Mouse (Mus musculus): ENCODE data around the gene Ltf. TPM values are rescaled to one million over a fixed set of nuclear protein-coding genes. Genes with fewer than 3 reads are reported as not detected.

The Ltf gene
- polyA plus RNA-seq, 1 experiment from 2014 or later = 76.3 TPM

DNA sequence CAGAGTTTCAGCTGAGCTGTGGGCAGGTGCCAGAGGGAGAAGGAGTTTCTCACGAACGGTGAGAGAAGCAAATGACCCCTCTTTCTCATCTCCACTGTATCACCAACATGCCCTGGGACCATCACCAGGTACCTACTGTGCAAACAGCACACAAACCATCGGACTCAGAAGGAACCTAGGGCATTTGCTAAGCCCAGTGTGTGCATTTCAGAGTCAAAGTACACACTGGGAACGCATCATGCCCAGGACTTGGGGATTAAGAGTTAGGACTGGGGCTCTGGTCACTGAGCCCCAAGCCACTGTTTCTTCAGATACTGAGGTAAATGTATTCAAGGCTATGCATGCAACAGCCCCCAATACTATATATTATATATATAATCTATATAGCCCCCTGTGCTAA is 31.7 kb upstream of the Ltf start:
- ATAC-seq (ENCODE audit: low FRiP score, low TSS enrichment) (no peak), DNase-seq (ENCODE audit: low spot score) (no peak)
- TF ChIP-seq EP300 (optimal IDR thresholded peaks at IDR 0.05) (no peak), CTCF (IDR thresholded peaks at IDR 0.05; ENCODE audit: low read depth) (no peak)
- no peaks in the 10 kb centered on the region for H3K36me3 ChIP-seq (ENCODE audit: control insufficient read depth, insufficient read depth, low read length)
- no peaks in the 10 kb centered on the region for H3K27me3 ChIP-seq (ENCODE audit: control insufficient read depth, insufficient read depth, low read length)
- WGBS = 56% methylated on average over 4 of the region's 4 CpGs
- no peak overlapping the region for H3K27ac ChIP-seq (replicated peaks)
- H3K4me1 ChIP-seq (replicated peaks; ENCODE audit: control insufficient read depth, insufficient read depth) = no peaks in the 10 kb centered on the region
- no peak overlapping the region for H3K4me2 ChIP-seq (replicated peaks; ENCODE audit: low read depth)
- no peaks in the 10 kb centered on the region for H3K9me3 ChIP-seq (ENCODE audit: control insufficient read depth, low read length)
- H3K9ac ChIP-seq (ENCODE audit: low read length) = no peak overlapping the region
- H3K4me3 ChIP-seq (ENCODE audit: low read depth, low read length) = no peak overlapping the region

DNA sequence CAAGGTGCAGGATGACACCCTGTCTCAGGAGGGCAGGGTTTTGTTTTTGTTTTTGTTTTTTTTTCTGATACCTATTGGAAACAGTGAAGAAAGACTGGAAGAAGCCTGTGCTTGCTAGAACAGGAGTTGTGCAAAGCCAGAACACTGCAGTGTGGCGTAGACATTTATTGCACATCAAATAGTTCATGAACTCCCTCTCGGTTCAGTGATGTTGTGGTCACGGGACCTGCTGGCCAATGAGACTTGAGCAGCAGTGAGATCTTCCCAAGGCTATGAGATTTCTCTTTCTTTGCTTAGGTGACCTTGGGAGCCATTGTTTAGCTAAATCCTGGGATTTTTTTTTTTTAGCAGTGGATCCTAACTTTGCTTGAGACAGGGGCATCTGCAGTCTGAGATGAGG is 31.0 kb upstream of the Ltf start:
- Histone ChIP-seq H3K4me3 (ENCODE audit: low read depth, low read length) (no peak overlapping the region), H3K36me3 (ENCODE audit: control insufficient read depth, insufficient read depth, low read length) (no peaks in the 10 kb centered on the region), H3K4me1 (replicated peaks; ENCODE audit: control insufficient read depth, insufficient read depth) (no peaks in the 10 kb centered on the region), H3K27ac (replicated peaks) (no peak overlapping the region), H3K4me2 (replicated peaks; ENCODE audit: low read depth) (no peak overlapping the region), H3K9me3 (ENCODE audit: control insufficient read depth, low read length) (no peaks in the 10 kb centered on the region), H3K27me3 (ENCODE audit: control insufficient read depth, insufficient read depth, low read length) (no peaks in the 10 kb centered on the region), H3K9ac (ENCODE audit: low read length) (no peak overlapping the region)
- 79% methylated on average over 3 of the region's 3 CpGs for WGBS
- TF ChIP-seq CTCF (IDR thresholded peaks at IDR 0.05; ENCODE audit: low read depth) = no peak
- no peak for TF ChIP-seq EP300 (optimal IDR thresholded peaks at IDR 0.05)
- no peak for ATAC-seq (ENCODE audit: low FRiP score, low TSS enrichment)
- no peak for DNase-seq (ENCODE audit: low spot score)

DNA sequence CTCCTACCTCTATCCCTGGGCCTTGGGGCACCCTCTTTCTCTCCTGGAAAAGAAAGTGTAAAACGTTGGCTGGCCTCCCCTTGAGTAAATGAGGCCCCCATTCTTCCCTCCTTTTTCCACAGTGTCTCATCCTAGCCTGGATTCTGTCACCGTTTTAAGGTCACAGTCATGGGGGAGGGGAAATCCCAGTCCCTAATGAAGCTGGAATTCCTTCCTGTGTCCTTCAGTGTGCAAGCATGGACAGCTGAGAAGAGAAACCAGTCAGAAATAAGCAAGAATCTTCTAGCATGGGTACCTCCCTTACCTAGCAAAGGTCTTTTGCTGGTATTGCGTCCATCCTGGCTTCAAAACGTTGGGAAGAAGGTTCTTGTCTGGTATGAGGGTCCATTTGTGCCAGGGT is 29.9 kb upstream of the Ltf start:
- Histone ChIP-seq H3K4me3 (ENCODE audit: low read depth, low read length) (no peak overlapping the region), H3K4me2 (replicated peaks; ENCODE audit: low read depth) (no peak overlapping the region), H3K9me3 (ENCODE audit: control insufficient read depth, low read length) (no peaks in the 10 kb centered on the region), H3K27ac (replicated peaks) (no peak overlapping the region), H3K27me3 (ENCODE audit: control insufficient read depth, insufficient read depth, low read length) (no peaks in the 10 kb centered on the region), H3K9ac (ENCODE audit: low read length) (no peak overlapping the region), H3K4me1 (replicated peaks; ENCODE audit: control insufficient read depth, insufficient read depth) (no peaks in the 10 kb centered on the region), H3K36me3 (ENCODE audit: control insufficient read depth, insufficient read depth, low read length) (no peaks in the 10 kb centered on the region)
- DNase-seq (ENCODE audit: low spot score) = no peak
- no peak for ATAC-seq (ENCODE audit: low FRiP score, low TSS enrichment)
- TF ChIP-seq CTCF (IDR thresholded peaks at IDR 0.05; ENCODE audit: low read depth) (no peak), EP300 (optimal IDR thresholded peaks at IDR 0.05) (no peak)
- 53% methylated on average over 4 of the region's 4 CpGs for WGBS

DNA sequence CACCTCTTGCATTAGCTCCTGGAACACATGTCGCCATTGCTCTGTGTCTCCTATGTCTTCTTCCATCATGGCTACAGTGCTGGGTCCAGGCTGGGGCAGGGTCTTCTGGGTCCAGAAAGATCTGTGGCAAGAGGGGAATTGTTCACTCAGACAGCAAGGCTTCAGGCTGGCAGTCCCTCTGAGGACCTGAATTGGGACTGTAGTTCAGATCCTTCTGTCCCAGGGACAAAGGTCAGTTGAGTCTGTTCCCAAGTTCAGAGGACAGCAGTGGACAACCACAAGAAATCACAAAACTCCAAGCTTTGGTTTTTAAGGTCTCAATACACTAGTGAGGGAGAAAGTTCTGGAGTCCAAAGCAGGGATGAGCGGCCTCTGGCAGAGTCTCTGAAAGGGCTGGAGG is 29.5 kb upstream of the Ltf start:
- no peaks in the 10 kb centered on the region for H3K36me3 ChIP-seq (ENCODE audit: control insufficient read depth, insufficient read depth, low read length)
- H3K4me2 ChIP-seq (replicated peaks; ENCODE audit: low read depth) = no peak overlapping the region
- no peak overlapping the region for H3K9ac ChIP-seq (ENCODE audit: low read length)
- H3K4me1 ChIP-seq (replicated peaks; ENCODE audit: control insufficient read depth, insufficient read depth) = no peaks in the 10 kb centered on the region
- no peaks in the 10 kb centered on the region for H3K9me3 ChIP-seq (ENCODE audit: control insufficient read depth, low read length)
- ATAC-seq (ENCODE audit: low FRiP score, low TSS enrichment) (no peak), DNase-seq (ENCODE audit: low spot score) (no peak)
- WGBS = 93% methylated on average over 2 of the region's 2 CpGs
- TF ChIP-seq CTCF (IDR thresholded peaks at IDR 0.05; ENCODE audit: low read depth) (no peak), EP300 (optimal IDR thresholded peaks at IDR 0.05) (no peak)
- no peak overlapping the region for H3K4me3 ChIP-seq (ENCODE audit: low read depth, low read length)
- no peak overlapping the region for H3K27ac ChIP-seq (replicated peaks)
- no peaks in the 10 kb centered on the region for H3K27me3 ChIP-seq (ENCODE audit: control insufficient read depth, insufficient read depth, low read length)

DNA sequence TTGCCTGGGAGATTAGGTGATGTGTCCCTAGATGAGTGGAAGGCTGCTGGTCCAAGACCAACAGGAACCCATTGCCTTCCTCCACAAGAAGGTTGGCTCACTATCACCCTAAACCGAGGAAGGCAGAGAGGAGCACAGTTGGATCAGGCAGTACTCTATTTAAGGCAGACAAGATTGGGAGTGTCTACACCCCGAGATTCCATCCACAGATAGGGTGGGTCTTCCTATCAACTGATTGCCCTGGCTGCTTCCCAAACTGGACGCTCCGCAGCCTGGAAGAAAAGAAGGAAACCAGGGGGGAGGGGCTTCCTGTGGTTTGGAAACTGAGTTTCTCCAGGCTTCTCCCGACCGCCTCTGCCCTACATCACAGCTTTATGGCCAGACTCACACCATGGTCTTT is 28.9 kb upstream of the Ltf start, which contains the start of gene Rtp3:
TSS of gene Rtp3 (minus strand) at position 380 of the 400 bp plus-strand sequence.
- TF ChIP-seq EP300 (optimal IDR thresholded peaks at IDR 0.05) = no peak
- no peak for TF ChIP-seq CTCF (IDR thresholded peaks at IDR 0.05; ENCODE audit: low read depth)
- ATAC-seq (ENCODE audit: low FRiP score, low TSS enrichment) (no peak), DNase-seq (ENCODE audit: low spot score) (no peak)
- Histone ChIP-seq H3K4me3 (ENCODE audit: low read depth, low read length) (no peak within 1 kb of the TSS), H3K4me2 (replicated peaks; ENCODE audit: low read depth) (no peak within 1 kb of the TSS), H3K4me1 (replicated peaks; ENCODE audit: control insufficient read depth, insufficient read depth) (no peaks in the 10 kb centered on the region), H3K9me3 (ENCODE audit: control insufficient read depth, low read length) (no peaks in the 10 kb centered on the region), H3K27ac (replicated peaks) (no peak within 1 kb of the TSS), H3K36me3 (ENCODE audit: control insufficient read depth, insufficient read depth, low read length) (no peaks in the 10 kb centered on the region), H3K9ac (ENCODE audit: low read length) (no peak within 1 kb of the TSS), H3K27me3 (ENCODE audit: control insufficient read depth, insufficient read depth, low read length) (no peaks in the 10 kb centered on the region)
- WGBS = 42% methylated on average over 6 of the region's 6 CpGs

DNA sequence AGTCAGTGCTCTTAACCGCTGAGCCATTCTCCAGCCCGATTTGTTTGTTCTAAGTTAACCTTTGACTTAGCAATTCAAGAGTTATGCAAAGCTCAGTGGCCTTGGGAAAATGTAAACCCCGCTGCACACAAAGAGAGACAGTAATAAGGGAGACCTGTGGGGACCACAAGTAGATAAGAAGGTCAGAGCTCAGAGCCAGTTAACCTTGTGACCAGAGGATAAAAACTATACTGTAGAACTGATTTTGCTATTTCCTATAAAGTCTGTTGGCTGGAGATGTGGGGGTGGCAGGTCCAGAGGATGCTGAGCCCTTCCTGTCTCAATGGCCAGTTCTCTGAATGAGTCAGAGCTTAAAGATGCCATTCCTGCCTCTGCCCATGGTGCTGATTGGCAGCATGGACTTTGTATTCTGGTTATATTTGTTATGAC is 25.8 kb upstream of the Ltf start:
- Histone ChIP-seq H3K4me2 (replicated peaks; ENCODE audit: low read depth) (no peak overlapping the region), H3K27ac (replicated peaks) (no peak overlapping the region), H3K4me1 (replicated peaks; ENCODE audit: control insufficient read depth, insufficient read depth) (no peaks in the 10 kb centered on the region), H3K9ac (ENCODE audit: low read length) (no peak overlapping the region), H3K4me3 (ENCODE audit: low read depth, low read length) (no peak overlapping the region), H3K36me3 (ENCODE audit: control insufficient read depth, insufficient read depth, low read length) (no peaks in the 10 kb centered on the region), H3K9me3 (ENCODE audit: control insufficient read depth, low read length) (no peaks in the 10 kb centered on the region), H3K27me3 (ENCODE audit: control insufficient read depth, insufficient read depth, low read length) (no peaks in the 10 kb centered on the region)
- 13% methylated on average over 3 of the region's 3 CpGs for WGBS
- ATAC-seq (ENCODE audit: low FRiP score, low TSS enrichment) (no peak), DNase-seq (ENCODE audit: low spot score) (no peak)
- no peak for TF ChIP-seq EP300 (optimal IDR thresholded peaks at IDR 0.05)
- no peak for TF ChIP-seq CTCF (IDR thresholded peaks at IDR 0.05; ENCODE audit: low read depth)
